Mouse (Mus musculus): ENCODE data around the gene Lin28a. TPM values are rescaled to one million over a fixed set of nuclear protein-coding genes. Genes with fewer than 3 reads are reported as not detected.

The Lin28a gene
- polyA plus RNA-seq, 1 experiment from 2014 or later, result not detected

DNA sequence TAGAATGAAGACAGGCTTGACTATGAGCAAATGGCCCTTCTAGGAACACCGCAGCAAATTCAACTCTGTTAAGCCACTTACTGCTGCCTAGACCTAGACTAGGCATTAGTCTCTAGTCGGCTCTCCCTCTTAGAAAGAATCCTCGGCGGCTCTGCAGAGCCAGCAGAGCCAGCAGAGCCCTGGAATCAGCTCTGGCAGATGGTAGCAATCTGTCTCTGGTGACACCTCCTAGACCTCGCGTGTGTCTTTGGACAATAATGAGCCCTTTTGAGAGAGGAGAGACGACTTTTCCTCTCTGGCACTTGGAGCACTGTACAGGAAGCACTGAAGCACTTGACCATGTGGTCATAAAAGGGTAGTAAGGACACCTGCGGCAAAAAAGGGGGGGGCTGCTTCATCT is 46.9 kb downstream of the Lin28a start:
- DNase-seq (ENCODE audit: low read depth, low spot score) (no peak), ATAC-seq (no peak)
- in situ Hi-C loops (cut with MboI; ENCODE audit: low pct_unique_long_range_greater_than_20kb), result no loop called here
- ChIA-PET CTCF (no interaction called here), POLR2A (no interaction called here)
- TF ChIP-seq CTCF (IDR thresholded peaks at IDR 0.05), result no peak
- H3K27me3 ChIP-seq, result no peaks in the 10 kb centered on the region

DNA sequence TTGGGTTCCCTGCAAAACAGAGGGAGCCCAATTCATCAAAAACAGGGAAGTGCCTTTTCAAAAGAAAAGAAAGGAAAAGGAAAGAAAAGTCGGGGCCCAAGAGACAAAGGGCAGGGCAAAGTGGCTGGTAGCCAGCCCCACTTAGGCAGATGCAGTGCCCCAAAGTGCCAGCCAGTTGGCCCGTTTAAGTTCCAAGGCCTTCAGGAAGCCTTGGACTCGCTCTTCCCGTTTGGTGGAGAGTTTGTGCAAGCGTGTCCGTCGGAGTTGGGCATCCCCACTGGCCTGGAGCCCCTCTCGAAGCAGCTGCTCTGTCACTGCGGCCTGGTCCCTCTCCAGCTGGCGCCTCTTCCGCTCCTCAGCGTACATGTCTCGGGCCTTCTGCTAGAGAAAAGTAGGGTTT is 47.8 kb downstream of the Lin28a start:
- POLR2A ChIA-PET, result no interaction called here
- ATAC-seq, result no peak
- in situ Hi-C loops (cut with MboI; ENCODE audit: low pct_unique_long_range_greater_than_20kb), result no loop called here
- DNase-seq (ENCODE audit: low read depth, low spot score), result no peak
- no peaks in the 10 kb centered on the region for H3K27me3 ChIP-seq
- TF ChIP-seq CTCF (IDR thresholded peaks at IDR 0.05), result no peak
- CTCF ChIA-PET, result no interaction called here

DNA sequence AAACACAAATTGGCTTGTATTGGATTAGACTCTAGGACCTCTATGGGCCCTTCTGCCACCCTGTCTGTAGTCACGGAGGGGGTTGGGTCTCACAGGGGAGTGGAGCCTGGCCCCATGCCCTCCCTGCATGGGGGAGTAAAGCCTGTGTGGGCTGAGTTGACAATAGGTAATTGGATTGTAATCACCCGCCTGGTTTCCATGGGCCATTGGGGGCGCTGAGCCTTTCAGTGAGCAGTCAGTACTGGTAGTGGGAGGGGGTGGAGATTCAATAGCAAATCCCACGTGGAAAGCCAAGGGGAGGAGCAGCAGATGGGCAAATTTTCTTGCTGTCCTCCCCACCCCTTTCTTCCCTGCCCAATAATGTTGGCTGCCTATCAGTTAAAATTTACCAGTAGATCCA is 48.4 kb downstream of the Lin28a start:
- H3K27me3 ChIP-seq, result no peaks in the 10 kb centered on the region
- in situ Hi-C loops (cut with MboI; ENCODE audit: low pct_unique_long_range_greater_than_20kb), result no loop called here
- ChIA-PET CTCF (no interaction called here), POLR2A (no interaction called here)
- ATAC-seq, result no peak
- no peak for DNase-seq (ENCODE audit: low read depth, low spot score)
- TF ChIP-seq CTCF (IDR thresholded peaks at IDR 0.05), result no peak

DNA sequence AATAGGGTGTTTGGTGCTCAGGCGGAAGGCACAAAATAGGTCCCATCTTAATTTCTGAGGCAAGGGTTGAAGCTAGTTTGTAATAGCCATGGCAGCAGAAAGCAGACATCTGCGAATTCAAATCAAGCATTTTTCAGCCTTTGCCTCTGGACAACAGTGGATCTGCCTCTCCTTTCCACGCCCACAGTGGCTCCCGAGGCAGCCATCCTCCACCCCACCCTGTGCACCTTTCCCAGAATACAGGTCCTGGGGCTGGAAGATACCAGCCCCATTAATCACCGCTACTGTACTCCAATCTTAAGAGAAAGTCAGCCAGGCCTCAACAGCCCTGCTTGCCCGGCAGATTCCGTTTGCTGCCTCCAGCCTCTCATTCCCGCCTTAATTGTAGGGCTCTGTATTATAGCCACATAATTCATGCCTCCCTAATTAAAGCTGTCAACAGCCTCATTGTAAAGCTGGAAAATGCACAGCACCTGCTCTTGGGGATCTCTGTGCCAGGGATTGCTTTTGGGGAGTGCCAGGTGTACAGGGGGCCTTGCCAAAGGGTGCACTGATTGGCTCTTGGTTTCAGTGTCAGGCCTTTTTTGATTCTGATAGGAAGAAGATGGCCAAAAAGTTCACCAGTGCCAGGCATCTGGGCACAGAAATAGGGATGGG is 49.4 kb downstream of the Lin28a start:
- ChIA-PET CTCF (no interaction called here), POLR2A (no interaction called here)
- DNase-seq (ENCODE audit: low read depth, low spot score) (no peak), ATAC-seq (no peak)
- in situ Hi-C loops (cut with MboI; ENCODE audit: low pct_unique_long_range_greater_than_20kb), result no loop called here
- TF ChIP-seq CTCF (IDR thresholded peaks at IDR 0.05), result no peak
- H3K27me3 ChIP-seq, result no peaks in the 10 kb centered on the region

DNA sequence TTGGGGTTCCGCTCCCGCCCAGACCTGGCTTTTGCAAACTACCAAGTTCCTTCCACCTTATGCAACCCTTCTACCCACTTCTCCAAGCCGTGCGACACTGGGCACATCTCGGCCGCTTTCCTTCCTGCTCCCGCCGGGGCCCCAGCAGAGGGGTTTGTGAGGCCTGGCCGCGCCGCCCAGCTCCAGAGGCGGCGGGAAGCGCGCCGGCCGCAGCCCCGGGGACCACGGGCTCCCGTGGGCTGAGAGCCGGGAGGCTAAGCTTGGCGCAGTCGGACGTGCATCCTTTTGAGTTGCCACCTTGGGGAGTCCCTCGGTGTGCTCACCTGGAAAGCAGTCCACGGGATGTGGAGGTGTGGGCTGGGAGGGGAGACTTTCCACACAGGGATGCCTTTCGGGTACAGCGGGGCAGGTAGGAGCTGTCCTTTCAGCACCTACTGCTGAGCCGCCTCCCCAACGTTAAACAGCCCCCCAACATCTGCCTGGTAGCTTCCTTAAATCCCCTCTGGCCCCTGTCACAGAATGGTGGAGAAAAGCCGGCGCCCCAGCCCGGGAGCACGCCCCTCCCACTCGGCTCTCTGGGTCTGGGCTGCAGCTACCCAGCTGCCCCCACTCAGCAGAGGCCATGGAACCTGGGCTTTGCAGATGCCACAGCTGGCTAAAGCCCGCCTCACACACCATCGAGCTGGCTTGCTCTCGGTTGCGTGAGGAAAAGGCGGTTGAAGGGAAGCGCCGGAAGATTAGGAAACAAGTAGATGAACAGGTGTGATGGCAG is 50.3 kb downstream of the Lin28a start, which contains the start of gene Hmgn2:
Gene Hmgn2, minus strand, starts transcription at position 501 of the 772 bp plus-strand sequence.
- ATAC-seq, result peak; percentile 49
- in situ Hi-C loops (cut with MboI; ENCODE audit: low pct_unique_long_range_greater_than_20kb), result no loop called here
- CTCF ChIA-PET, result no interaction called here
- POLR2A ChIA-PET, result no interaction called here
- no peak for TF ChIP-seq CTCF (IDR thresholded peaks at IDR 0.05)
- H3K27me3 ChIP-seq, result no peaks in the 10 kb centered on the region
- peak; percentile 17 for DNase-seq (ENCODE audit: low read depth, low spot score)

DNA sequence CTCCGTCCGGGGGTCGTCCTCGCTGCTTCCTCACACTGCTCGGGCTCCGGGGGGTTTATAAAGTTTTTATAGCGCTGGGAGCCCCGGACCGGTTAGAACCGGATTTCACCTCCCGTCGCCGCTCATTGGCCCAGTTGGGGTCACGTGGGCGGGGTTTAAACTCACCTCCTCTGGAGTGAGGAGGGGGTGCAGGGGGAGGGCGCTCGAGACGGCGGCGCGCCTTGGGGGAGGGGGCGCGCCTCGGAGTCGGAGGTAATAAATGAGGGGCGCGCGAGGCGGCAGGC is 50.8 kb downstream of the Lin28a start:
- in situ Hi-C loops (cut with MboI; ENCODE audit: low pct_unique_long_range_greater_than_20kb), result no loop called here
- ChIA-PET POLR2A (no interaction called here), CTCF (no interaction called here)
- H3K27me3 ChIP-seq, result no peaks in the 10 kb centered on the region
- ATAC-seq (peak; percentile 60), DNase-seq (ENCODE audit: low read depth, low spot score) (peak; percentile 60)
- no peak for TF ChIP-seq CTCF (IDR thresholded peaks at IDR 0.05)

DNA sequence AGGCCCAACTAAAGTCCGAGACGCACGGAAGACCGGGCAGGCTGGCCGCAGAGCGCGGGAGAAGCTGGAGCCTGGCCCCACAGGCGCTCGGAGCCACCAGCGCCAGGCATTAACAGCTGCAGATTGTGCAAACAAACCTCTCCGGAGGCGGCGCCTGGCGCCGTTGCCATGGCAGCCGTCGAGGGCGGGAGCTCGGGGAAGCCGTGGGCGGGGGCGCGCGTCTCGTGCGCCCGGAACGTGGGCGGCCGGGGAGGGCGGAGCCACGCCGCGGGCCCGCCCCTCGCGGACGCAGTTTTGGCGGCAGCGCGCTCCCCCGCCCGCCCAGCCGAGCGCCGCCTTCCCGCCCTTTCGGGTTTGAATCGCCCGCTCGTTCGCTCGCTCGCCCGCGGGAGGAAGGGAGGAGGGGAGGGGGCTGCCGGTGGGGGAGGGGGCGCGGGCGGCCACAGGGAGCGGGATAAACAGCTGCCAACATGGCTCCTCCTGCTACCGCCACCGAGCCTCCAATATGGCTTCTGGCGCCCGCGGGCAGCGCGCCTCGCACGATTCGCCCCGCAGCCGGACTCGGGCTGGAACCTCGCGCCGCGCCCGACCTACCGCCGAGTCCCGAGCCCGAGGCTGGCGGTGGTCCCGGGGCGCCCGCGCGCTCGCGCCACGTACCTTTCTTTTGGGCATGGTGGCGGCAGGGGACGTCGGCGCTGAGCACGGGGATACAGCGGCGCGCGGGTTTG is 51.3 kb downstream of the Lin28a start:
- ChIA-PET POLR2A (interaction anchor here (0.9 kb wide), 1 partner anchor 55 kb away, joined by 4 read pairs; no protein-coding TSS in a partner anchor), CTCF (no interaction called here)
- DNase-seq (ENCODE audit: low read depth, low spot score), result peak; percentile 71
- H3K27me3 ChIP-seq, result no peaks in the 10 kb centered on the region
- no peak for TF ChIP-seq CTCF (IDR thresholded peaks at IDR 0.05)
- peak; percentile 75 for ATAC-seq
- in situ Hi-C loops (cut with MboI; ENCODE audit: low pct_unique_long_range_greater_than_20kb), result no loop called here

- CTCF ChIA-PET, result no interaction called here
- in situ Hi-C loops (cut with MboI; ENCODE audit: low pct_unique_long_range_greater_than_20kb), result no loop called here
- no peak for TF ChIP-seq CTCF (IDR thresholded peaks at IDR 0.05)
These were observed 52.2 kb downstream of the Lin28a start for GRCm38 (mm10) chr4:133966271-133966940.

DNA sequence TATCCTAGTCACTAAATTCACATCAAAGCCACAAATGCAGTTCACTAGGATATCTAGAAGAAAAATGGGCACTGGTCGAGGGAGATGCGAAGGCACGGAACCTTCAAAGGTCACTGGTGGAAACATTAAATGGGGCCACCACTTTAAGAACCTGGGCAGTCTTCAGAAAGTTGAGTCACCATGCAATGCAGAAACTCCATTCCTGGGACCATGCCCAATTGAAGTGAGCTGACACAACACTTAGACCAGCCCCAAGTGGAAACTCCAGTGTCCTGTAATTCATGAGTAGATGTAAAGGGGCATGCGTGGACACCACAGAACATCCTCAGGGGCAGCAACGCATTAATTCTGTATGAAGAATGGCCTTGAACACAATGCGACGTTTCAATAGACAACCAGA is 56.1 kb downstream of the Lin28a start:
- H3K27me3 ChIP-seq, result no peaks in the 10 kb centered on the region
- TF ChIP-seq CTCF (IDR thresholded peaks at IDR 0.05), result no peak
- POLR2A ChIA-PET, result no interaction called here
- in situ Hi-C loops (cut with MboI; ENCODE audit: low pct_unique_long_range_greater_than_20kb), result no loop called here
- CTCF ChIA-PET, result no interaction called here
- no peak for ATAC-seq
- no peak for DNase-seq (ENCODE audit: low read depth, low spot score)

More at GRCm38 (mm10) chr4:133966271-133966940, 52.2 kb downstream of the Lin28a start:
- POLR2A ChIA-PET, result interaction anchor here (0.9 kb wide), 1 partner anchor 54 kb away, joined by 4 read pairs; no protein-coding TSS in a partner anchor
- ATAC-seq (no peak), DNase-seq (ENCODE audit: low read depth, low spot score) (no peak)
- H3K27me3 ChIP-seq, result no peaks in the 10 kb centered on the region

DNA sequence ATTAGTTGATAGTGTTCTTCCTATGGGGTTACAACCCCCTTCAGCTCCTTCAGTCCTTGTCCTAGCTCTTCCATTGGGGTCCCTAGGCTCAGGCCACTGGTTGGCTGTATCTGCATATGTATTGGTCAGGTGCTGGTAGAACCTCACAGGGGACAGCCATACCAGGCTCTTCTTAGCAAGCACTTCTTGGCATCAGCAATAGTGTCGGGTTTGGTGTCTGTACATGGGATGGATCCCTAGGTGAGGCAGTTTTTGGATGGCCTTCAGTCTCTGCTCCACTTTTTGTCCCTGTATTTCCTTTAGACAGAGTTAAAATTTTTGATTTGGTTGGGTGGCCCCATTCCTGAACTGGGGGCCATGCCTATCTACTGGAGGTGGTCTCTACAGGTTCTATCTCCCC is 59.8 kb downstream of the Lin28a start:
- DNase-seq (ENCODE audit: low read depth, low spot score) (no peak), ATAC-seq (no peak)
- no peak for TF ChIP-seq CTCF (IDR thresholded peaks at IDR 0.05)
- in situ Hi-C loops (cut with MboI; ENCODE audit: low pct_unique_long_range_greater_than_20kb), result loop anchor here (5.0 kb wide), 1 partner anchor 1718 kb away; no protein-coding TSS in a partner anchor
- no peaks in the 10 kb centered on the region for H3K27me3 ChIP-seq
- POLR2A ChIA-PET, result no interaction called here
- CTCF ChIA-PET, result no interaction called here

- POLR2A ChIA-PET, result no interaction called here
- no peak for TF ChIP-seq CTCF (IDR thresholded peaks at IDR 0.05)
- DNase-seq (ENCODE audit: low read depth, low spot score), result no peak
- H3K27me3 ChIP-seq, result no peaks in the 10 kb centered on the region
- CTCF ChIA-PET, result no interaction called here
- in situ Hi-C loops (cut with MboI; ENCODE audit: low pct_unique_long_range_greater_than_20kb), result loop anchor here (5.0 kb wide), 1 partner anchor 1721 kb away; no protein-coding TSS in a partner anchor
- no peak for ATAC-seq
These were observed 62.3 kb downstream of the Lin28a start for GRCm38 (mm10) chr4:133956358-133956757.

Other genes starting within 250 kb of the Lin28a start
- gene Rps6ka1, start 131.0 kb downstream of the Lin28a start, polyA plus RNA-seq (2021), result 58.1 TPM
- 170 TPM for gene Hmgn2, start 50.2 kb downstream of the Lin28a start, polyA plus RNA-seq (2021)
- 28.3 TPM for gene Dhdds, start 17.9 kb downstream of the Lin28a start, polyA plus RNA-seq (2021)
- not detected for gene Zfp683, start 35.0 kb upstream of the Lin28a start, polyA plus RNA-seq (2021)
- gene Crybg2, start 42.0 kb upstream of the Lin28a start, polyA plus RNA-seq (2021), result 0.18 TPM
- gene Cd52, start 76.2 kb upstream of the Lin28a start, polyA plus RNA-seq (2021), result not detected
- 10.0 TPM for gene Ubxn11, start 83.7 kb upstream of the Lin28a start, polyA plus RNA-seq (2021)
- 207 TPM for gene Sh3bgrl3, start 109.9 kb upstream of the Lin28a start, polyA plus RNA-seq (2021)
- gene Cep85, start 168.3 kb upstream of the Lin28a start, polyA plus RNA-seq (2021), result 20.9 TPM
- gene Gm7534, start 184.2 kb upstream of the Lin28a start, polyA plus RNA-seq (2021), result not detected
- 0.10 TPM for gene Catsper4, start 208.5 kb upstream of the Lin28a start, polyA plus RNA-seq (2021)
- 2.3 TPM for gene Cnksr1, start 219.6 kb upstream of the Lin28a start, polyA plus RNA-seq (2021)
- 0.23 TPM for gene E130218I03Rik, start 224.8 kb upstream of the Lin28a start, polyA plus RNA-seq (2021)
- gene Zfp593, start 226.8 kb upstream of the Lin28a start, polyA plus RNA-seq (2021), result 10.4 TPM
- not detected for gene Gm30191, start 228.1 kb upstream of the Lin28a start, polyA plus RNA-seq (2021)
- gene Grrp1, start 235.3 kb upstream of the Lin28a start, polyA plus RNA-seq (2021), result not detected